Mouse (Mus musculus) ovary, postnatal 14 days (tissue): ENCODE measurements around the gene Tac4.

Experiments used
- DNase-seq: peaks from one replicate; pipeline ENCODE4 v3.0.0; 2022; ENCODE audit warnings: low spot score

The Tac4 gene

DNA sequence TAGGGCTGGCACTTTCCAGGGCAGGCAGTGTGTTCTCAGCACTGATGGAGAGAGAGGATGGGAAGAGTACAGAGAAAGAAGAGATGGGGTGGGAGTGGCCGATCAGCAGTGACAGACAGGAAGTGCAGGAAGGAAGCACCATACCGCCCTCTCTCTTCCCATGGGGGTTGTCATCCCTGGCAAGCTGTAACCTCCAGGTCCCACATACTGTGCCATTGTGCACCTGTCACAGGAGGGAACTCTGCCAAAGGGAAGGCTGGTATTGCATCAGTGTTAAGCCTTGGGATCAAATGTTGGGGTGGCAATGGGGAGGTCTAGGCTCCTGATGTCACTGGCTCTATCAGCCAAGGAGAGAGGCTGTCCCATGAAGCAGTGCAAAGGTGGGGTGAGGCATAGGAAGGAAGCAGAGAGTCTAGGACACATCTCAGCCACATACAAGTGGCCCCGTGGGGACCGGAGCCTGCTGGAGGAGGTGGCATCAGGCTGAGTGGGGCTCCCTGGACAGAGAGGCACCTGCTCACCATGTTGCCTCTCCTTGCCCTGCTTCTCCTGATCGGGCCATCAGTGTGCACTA, at the start of gene Tac4:
Gene Tac4 (plus strand): TSS at position 352 of the 574 bp plus-strand sequence.
- no peak for DNase-seq

DNA sequence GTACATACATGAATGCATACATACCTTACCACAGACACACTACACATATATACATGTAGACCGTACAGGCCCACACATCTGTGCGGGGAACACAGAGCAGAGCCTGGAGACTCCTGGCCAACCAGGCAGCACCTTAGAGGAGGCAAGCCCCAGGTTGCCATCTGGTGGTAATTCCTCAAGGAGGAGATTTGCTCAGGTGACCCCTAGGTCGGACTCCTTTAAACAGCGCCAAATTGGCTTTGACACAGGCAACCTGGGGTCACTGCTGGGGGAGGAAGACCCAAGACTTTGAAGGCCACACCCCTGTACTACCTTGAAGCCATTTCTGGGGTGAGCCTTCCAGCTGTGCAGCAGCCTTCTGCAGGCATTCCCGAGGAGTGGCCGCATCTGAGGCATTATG, 47.7 kb upstream of the Tac4 start:
- DNase-seq = no peak

DNA sequence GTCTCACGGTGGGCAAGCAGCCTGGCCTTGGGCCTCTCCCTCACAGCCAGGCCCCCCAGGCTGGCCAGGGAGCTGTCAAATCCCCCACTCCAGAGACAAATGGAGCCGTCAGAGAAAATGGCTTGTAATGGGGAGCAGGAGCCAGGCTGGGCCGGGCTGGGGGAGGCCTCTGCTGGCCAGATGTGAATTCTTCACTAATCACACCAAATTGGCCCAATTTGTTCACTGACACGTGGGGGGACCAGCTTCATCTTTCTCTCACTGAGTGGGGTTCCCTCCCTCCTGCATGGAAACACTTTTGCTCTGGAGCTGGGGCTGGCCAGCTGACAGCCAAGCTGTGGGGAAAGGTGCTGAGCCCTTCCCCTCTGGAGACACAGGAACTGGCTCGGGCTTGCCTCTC, 47.0 kb upstream of the Tac4 start:
- DNase-seq = no peak

DNA sequence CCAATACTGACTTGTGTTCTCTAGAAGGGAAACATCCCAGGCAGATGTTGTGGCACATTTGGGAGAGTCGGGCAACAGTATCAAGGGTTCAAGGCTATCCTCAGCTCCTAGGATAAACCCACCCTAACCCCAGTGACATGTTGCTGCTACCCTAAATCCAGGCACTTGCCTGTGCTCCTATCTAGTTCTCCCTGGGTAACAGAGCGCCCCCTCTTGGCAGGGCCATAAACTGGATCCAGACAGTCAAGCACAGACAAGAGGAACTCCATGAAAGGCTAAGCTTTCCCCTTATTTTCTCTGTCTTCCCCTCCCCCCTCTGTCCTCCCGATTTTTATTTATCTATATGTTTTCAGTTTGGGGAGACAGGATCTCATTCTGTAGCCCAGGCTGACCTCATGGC, 45.1 kb upstream of the Tac4 start:
- no peak for DNase-seq

DNA sequence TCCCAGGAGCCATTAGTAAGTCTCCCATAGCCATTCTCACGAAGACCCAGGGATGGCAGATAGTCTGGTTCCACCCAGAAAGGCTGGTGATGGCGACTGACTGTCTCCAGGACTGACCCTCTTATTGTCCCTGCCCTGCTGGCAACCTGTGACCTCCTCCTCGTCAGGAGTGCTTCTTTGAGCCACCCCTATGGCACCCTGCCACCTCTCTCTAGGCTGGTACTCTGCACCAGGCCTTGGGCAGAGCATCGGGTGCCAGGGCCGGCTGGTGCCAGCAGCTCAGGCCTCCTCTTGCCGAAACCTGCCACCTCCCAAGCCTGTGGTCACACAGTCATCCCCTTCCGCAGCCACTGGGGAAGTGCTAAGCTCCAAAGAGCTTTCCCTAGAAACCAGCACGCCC, 42.2 kb upstream of the Tac4 start:
- no peak for DNase-seq

DNA sequence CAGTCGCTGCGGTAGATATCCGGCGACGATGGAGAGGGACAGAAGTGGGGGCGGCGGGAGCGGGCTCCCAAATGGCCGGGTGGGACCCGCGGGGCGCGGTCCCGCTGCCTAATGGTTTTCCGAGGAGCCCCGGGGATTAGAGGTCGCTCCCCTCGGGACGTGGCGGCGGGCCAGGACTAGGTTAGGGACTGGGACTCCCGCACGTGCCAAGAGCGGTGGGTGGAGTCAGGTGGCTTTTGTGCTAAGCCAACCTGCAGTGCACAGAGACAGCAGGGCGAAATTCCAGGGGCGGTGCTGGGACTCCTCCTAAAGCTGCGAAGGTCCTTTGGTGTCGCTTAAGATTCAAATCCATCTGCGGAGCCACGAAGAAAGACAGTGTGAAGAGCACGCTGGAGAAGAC, 37.9 kb upstream of the Tac4 start:
- no peak for DNase-seq

DNA sequence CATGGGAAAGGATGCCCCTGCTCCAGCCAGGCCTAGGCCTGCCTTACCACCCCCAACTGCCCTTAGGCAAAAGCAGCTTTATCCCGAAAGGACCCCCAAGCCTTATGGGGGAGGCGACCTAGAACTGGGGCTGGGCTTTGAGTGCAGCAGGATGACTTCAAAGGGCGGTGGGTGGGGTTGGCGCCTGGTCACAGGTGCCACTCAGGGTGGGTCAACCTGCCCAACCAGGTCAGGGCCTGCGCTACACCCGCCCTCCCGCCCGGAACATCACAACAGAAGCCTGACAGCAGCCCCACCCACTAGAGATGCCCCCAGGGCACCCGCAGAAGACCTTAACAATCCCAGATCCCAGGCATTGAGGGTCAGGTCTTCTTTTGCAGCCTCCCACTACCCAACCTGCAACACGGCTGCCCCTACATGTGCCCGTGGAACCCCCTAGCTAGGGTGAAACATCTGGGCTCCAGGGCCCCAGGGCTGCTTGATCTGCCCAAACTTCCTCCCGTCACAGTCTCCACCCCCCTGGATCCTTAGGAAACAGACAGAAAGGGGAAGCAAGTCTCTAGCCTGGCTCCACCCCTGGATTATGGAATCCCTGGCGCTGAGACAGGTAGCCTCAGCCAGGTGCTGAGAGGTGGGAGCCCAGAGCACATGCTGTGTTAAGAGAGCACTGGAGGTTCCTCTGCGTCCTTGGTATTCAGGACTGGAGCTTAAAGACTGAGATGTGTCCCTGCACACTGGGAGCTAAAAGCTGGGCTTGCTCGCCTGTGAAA, 37.0 kb upstream of the Tac4 start:
- no peak for DNase-seq

DNA sequence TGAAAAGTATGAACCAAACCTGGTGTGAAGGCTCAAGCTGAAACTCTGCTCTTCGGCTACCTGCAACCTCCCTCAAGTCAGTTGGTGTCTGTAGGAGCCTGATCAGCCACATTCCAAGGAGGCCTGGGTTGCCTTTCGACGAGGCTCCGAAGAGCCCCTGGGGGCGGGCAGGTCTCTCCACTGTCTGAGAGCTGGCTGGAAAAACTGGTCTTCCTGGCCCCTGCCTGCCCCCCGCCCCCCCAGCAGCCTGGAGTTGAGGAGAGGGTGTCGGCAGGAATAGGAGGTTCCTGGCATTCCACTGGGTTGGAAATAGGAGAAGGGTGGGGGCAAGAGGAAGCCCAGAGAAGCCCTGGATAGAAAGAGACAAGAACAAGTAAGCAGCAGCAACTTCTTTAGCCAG, 35.9 kb upstream of the Tac4 start:
- no peak for DNase-seq

DNA sequence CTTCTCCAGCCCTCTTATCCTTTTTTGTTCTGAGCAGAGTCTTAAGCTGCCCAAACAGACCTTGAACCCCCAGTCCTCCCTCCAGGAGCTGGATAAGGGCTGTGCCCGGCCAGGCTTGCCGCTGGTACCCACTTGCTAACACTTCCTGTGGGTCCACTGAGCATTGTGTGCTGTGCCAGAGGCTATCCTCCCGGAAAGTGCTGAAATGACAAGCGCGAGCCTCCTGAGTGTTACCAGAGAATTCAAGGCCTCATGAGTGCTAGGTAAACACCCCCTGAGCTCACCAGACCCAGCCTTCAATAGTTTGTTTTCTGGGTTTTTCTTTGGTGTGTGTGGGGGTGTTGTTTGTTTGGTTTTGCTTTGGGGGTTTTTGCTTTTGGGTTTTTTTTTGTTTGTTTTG, 33.9 kb upstream of the Tac4 start:
- no peak for DNase-seq

DNA sequence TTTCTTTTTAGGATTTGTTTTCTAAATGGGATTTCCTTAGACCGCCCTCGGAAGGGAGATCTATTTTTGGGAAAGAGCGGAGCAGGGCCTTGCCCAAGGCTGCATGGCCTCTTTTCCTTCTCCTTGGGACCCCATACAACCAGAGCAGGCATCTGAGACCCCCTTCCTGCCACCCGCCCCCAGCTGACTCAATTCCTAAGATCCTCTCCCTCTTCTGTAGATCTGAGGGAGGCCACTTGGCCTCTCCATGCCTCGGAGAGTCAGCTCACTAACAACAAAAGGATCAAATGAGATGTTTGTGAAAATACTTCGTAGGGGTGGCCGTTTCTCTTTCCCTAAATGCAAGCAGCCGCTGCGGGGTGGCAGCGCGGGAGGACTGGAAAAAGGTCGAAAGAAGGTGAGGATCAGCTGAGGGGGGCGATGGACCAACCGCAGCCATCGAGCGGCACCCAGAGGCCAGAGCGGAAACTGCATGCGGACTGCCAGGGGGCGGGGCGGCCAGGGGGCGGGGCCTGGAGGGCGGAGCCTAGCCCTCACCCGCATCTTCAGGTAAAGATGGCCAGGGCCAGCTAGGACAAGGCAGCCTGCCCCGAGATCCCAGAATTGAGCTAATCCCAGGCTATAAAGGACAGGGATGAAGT, 29.5 kb upstream of the Tac4 start:
- DNase-seq = peak; percentile 76

DNA sequence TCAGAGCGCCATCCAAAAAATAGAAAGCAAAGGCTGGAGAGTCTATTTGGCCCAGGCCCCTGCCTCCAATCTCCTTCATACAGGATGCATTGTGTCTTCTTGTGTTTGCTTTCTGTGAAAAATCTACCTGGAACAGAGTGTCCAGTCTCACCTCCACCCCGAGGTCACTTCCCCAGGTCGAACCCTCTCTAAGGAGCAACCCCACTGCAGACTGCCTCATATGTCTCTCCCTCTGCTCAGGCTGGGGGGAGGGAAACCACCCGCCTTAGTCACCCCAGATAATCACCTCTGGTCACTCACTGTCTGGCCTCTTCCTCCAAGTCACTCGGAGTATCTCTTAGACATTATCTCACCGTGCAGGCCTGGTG, 29.0 kb upstream of the Tac4 start:
- no peak for DNase-seq

DNA sequence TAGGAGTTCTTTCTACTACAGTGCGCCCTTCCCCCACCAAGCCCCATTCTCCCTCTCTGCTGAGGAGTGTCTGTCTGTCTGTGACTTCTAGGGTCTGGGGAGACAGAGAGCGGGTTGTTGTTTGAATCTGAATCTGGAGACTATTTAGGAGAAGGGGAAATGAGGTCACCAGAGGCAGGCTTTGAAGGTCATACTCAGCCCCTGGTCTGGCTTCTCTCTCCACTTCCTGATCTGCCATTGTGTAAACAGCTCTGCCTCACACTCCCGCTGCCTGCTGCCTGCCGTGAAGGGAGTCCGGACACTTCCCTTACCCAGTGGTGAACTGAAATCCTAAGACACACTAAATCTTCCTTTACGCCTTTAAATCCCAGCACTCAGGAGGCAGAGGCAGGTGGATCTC, 22.9 kb upstream of the Tac4 start:
- DNase-seq = no peak

DNA sequence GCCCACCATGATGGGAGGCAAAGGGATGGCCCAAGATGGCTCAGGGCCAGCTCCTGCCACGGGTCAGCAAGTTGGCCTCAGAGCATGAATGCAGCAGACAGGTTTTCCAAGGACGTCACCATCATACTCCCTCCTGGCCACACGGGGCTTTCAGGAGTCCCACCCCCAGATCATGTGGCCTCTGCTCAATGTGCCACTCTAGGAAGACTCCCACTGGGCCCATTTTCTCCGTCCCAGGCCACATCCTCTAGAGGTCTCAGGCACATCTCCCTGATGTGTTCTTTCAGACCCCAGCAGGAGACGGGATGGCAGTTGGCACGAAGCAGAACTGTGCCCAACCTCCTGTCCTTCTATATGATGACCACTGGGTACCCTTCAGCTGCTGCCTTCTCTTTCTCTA, 18.7 kb upstream of the Tac4 start:
- no peak for DNase-seq

DNA sequence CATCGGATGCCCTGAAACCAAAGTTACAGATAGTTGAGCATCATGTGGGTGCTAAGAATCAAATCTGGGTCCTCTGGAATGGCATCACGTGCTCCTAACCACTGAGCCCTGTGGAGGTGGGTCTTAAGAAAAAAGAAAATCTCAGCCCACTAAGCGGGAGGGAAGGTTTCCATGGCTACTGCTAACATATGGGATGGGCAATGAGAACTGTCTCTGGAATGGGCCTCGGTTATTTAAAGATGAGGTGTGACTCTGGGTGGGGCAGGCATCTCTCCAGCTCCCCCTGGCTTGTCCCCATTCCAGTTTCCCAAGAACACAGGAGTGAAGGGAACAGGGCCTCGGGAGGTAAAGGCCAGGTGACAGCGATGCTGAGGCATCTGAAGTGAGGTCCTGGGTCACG, 15.9 kb upstream of the Tac4 start:
- DNase-seq = no peak

DNA sequence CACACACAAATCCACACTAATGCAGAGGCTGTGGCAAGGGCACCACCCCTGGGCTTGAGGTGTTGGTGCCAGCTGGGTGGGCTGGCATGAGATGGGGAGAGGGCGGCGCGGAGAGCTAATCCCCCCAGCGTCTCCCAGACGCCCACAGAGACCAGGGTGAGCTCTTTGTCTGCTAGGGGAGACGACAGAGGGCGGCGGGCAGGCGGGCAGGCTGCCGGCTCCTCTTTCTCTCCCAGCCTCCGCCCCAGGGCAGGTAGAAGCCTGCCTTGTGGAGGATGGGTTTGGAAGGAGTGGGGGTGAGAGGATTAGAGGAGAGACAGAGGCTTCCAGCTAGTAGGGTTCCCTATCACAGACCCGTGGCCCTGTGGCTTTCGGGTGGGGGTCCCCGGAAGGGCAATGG, 14.3 kb upstream of the Tac4 start:
- no peak for DNase-seq

DNA sequence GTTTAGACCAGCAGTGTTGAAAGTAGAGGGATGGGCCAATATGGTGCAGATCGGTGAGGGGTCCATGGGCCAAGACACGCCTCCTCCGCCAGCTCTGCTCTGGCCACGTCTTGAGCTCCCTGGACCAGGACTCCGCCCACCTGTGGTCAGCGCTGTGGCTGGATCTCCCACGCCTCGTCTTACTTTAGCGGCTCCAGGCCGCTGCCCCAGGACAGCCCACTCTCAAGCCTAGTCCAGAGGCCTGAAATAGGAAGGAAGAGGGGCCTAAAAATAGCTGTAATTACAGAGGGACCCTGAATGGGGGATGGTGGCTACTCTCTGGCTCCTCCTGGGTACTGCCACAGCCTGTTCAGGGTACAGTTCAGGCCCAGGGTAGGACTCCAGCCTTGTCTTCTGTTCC, 11.2 kb upstream of the Tac4 start:
- DNase-seq = no peak

DNA sequence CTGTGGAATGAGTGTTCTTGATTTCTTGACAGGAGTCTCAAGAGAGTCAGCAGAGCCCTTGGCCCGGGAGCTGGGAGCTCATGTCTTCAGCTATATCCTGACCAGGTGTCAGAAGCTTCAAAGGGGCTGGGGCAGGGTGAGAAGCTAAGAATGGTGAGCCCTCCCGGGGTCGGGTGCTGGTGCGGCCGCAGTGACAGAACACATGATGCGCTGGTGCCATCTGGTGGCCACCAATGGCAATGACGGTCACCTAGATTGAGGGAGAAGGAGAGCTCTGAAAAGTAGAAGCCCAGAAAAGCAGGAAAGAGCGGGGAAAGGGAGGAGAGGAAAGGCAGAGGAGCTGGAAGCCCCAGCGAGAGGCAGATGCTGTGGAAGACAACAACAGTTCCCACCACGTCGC, 10.0 kb upstream of the Tac4 start:
- DNase-seq = peak; percentile 79

DNA sequence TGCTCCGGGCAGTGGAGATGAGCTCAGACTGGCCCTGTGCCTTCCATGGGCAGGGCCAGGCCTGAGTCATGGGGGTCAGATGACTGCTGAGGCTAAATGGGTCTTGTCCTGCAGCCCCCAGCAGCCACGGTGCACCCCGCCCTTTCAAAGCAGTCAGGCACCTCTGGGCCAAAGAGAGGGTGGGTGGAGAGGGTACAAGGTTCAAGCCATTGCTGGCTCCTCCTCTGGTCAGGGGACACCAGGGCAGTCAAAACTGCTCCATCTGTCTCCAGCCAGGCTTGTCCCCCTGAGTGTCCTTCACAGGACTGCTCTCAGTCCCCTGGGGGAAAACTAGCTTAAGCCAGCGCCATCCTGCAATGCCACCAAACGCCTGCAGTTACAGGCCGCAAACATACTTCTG, 9.2 kb upstream of the Tac4 start:
- no peak for DNase-seq

DNA sequence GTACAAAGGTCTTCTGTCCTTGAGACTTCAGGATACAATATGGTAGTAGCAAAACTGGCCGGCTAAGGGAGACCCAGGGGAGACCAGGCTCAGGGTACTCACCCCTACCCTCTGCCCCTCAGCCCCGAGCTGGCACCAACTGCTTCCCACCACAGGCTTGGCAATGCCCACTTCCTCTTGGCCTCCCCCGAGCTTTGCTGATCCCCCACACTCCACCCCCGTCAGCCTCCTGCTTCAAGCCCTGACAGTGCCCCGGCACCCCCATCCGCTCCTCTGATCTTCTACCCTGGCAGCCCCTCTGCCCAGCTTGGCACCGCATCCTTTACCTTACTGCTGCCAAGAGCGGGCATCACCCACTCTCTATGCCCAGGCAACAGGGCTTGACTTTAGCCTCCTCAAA, 7.2 kb upstream of the Tac4 start:
- no peak for DNase-seq

DNA sequence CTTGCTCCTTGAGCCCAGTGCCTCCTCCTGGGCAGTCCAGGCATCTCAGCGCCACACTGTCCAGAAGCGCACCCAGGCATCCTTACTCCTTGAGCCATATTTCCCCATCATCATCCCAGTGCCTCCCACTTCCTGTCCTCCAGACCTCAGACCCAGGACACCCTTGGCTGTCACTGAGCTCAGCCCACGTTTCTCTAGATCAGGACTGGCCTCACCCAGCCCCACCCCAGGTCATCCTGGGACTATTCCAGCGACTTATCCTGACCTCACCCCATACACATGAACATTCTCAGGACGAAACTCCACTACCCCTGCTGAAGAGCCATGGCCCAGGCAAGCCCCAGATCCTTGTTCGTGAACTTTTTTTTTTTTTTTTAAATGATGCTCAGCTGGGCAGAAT, 5.6 kb upstream of the Tac4 start:
- DNase-seq = no peak

DNA sequence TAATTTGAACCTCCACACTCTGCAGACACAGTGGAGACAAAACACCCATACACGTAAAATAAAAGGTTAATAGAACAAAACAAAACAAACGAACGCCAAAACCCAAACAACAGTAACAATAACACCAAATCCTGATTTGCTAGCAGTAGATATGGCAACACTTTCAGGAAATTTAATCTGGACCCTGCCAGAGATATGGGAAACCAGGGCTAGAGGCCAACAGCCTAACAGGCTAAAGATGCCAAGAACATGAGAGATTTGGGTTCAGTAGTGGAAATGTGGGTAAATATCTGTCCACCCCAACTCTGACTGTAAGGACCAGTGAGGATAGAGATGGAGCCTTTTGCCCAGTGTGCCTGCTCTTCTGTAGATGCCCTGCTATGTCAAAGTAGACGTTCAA, 3.4 kb upstream of the Tac4 start:
- no peak for DNase-seq

DNA sequence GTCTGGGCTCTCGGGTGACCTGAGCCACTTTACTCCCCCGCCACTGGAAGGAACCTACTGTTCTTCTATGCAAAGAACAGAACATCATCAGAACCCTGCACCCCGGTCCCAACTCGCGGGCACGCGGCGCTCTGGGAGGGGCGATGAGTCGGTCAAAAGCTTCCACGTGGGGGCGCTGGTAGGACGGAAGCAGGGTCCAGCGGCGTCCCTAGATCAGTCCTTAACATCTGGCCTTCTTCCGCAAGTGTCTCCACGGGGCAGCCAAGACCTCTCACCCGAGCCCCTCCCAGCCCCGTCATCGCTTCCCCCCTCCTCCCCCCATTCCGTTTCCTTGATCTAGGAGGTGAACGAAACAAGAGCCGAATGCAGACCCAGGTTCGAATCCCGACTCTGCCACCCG, 2.8 kb upstream of the Tac4 start:
- DNase-seq = peak; percentile 76

DNA sequence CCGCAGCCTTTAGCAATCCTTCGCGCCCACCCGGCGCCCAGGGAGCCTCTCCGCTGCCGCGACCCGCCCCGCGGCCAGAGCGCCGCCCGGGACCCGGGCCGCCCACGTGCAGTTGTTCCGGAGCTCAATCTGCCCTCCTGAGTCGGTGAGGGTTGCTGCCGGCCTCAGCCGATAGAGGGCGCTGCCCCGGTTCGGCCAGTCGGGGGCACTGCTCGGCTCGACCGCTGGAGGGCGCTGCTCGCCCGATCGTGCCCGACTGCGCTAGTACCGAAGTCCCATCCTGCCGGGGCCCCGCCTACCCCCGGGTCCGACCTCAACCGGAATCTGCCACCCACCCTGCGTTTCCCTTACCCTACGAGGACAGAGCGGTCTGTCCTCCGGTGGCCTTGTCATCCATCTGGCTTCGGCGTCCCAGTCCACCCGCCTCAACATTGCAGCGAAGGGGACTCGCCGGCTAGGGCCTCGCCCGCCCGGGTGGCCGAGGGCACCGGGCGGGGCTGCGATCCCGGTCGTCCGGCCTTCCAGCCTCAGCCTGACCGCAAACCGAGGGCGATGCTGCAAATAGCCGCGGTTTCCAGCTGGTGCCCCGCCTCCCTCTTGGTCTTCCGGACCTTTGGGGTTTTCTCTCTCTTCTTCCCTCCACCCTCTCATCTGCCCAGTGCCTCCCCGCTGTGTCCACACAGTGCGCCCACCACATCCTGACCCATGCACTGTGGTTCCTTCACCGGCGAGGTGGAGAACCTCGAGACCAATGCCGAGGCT, 2.1 kb upstream of the Tac4 start:
- peak; percentile 95 for DNase-seq
